Mouse (Mus musculus) layer of hippocampus, adult 9-11 months (tissue): Measurements from ENCODE around the gene Lce1j.
"Not testable (repeated sequence)": the region's sequence is repeated elsewhere in the genome, so short reads cannot be mapped to it uniquely, and the experiment has no call there.

ENCODE experiments used
- DNase-seq: peaks from one replicate; pipeline ENCODE4 v3.0.0; 2022

Gene Lce1j

GRCm38 (mm10) chr3:92790414-92790813 lies at the start of gene Lce1j:
Lce1j (minus strand) TSS chr3:92790514.
- DNase-seq = no peak

- DNase-seq = no peak
Measured at GRCm38 (mm10) chr3:92827108-92827507, 36.8 kb upstream of the Lce1j start, which contains the start of gene Kprp. Kprp (minus strand) TSS chr3:92827247.

GRCm38 (mm10) chr3:92825808-92826207 lies 35.5 kb upstream of the Lce1j start:
- DNase-seq = no peak

GRCm38 (mm10) chr3:92816036-92816435 lies 25.7 kb upstream of the Lce1j start:
- DNase-seq = not testable (repeated sequence)

GRCm38 (mm10) chr3:92815581-92815980 lies 25.3 kb upstream of the Lce1j start:
- DNase-seq = no peak

- DNase-seq = no peak
Measured at GRCm38 (mm10) chr3:92807791-92808190, 17.5 kb upstream of the Lce1j start, which contains the start of gene Lce1k. Lce1k (minus strand) TSS chr3:92807891.

- DNase-seq = no peak
Measured at GRCm38 (mm10) chr3:92778799-92779198, 11.5 kb downstream of the Lce1j start, which contains the start of gene Lce1i. Lce1i (minus strand) TSS chr3:92778899.

- DNase-seq = no peak
Measured at GRCm38 (mm10) chr3:92771573-92771972, 18.7 kb downstream of the Lce1j start.

GRCm38 (mm10) chr3:92764965-92765364 lies 25.3 kb downstream of the Lce1j start, which contains the start of gene Lce1h:
Lce1h (minus strand) TSS chr3:92765065.
- DNase-seq = no peak

GRCm38 (mm10) chr3:92753197-92753596 lies 37.1 kb downstream of the Lce1j start:
- no peak for DNase-seq

GRCm38 (mm10) chr3:92752238-92752637 lies 38.1 kb downstream of the Lce1j start, which contains the start of gene Lce1g:
Lce1g (minus strand) TSS chr3:92752338.
- no peak for DNase-seq

GRCm38 (mm10) chr3:92738996-92739395 lies 51.3 kb downstream of the Lce1j start, which contains the start of gene Gm38119:
Gm38119 (minus strand) TSS chr3:92739096.
- DNase-seq = no peak
